Mouse (Mus musculus): ENCODE data around the gene Ric8a. TPM values are rescaled to one million over a fixed set of nuclear protein-coding genes. Genes with fewer than 3 reads are reported as not detected.

Gene Ric8a
- polyA plus RNA-seq, 1 experiment from 2014 or later = 58.3 TPM

- H3K4me3 ChIP-seq (ENCODE audit: low read depth, low read length) = no peak overlapping the region
- ATAC-seq (replicated peaks; ENCODE audit: insufficient number of reproducible peaks, low FRiP score, low TSS enrichment, low read depth) = no peak
- H3K27me3 ChIP-seq (ENCODE audit: control insufficient read depth, insufficient read depth, low read length) = no peaks in the 10 kb centered on the region
- 64% methylated on average over 5 of the region's 5 CpGs for WGBS
- no peaks in the 10 kb centered on the region; the same call in 1 of the 2 replicates for H3K4me1 ChIP-seq (ENCODE audit: control insufficient read depth, insufficient read depth, low read length)
- H3K36me3 ChIP-seq (replicated peaks; ENCODE audit: control insufficient read depth, insufficient read depth, low read depth, low read length) = no peaks in the 10 kb centered on the region
- H3K9ac ChIP-seq (replicated peaks; ENCODE audit: low read length) = no peak overlapping the region
- H3K4me2 ChIP-seq (ENCODE audit: low read depth, low read length) = no peak overlapping the region
- H3K9me3 ChIP-seq (replicated peaks; ENCODE audit: control insufficient read depth, low read length) = no peaks in the 10 kb centered on the region
- no peak overlapping the region for H3K27ac ChIP-seq (replicated peaks; ENCODE audit: low read depth, low read length)
- DNase-seq (ENCODE audit: low spot score) = no peak
These were observed 56.2 kb downstream of the Ric8a start for GRCm38 (mm10) chr7:140912846-140913482.

Other genes with a start within 250 kb of the Ric8a start
- not detected in 2 replicates for gene Olfr61, start 228.0 kb upstream of the Ric8a start, polyA plus RNA-seq (2014; fragmentation: Nextera tagmentation; extraction: Ambion mirVana)
- gene Olfr53, start 210.5 kb upstream of the Ric8a start, polyA plus RNA-seq (2014; fragmentation: Nextera tagmentation; extraction: Ambion mirVana) = not detected in 2 replicates
- gene Olfr539, start 197.0 kb upstream of the Ric8a start, polyA plus RNA-seq (2014; fragmentation: Nextera tagmentation; extraction: Ambion mirVana) = not detected in 2 replicates
- gene Olfr45, start 175.0 kb upstream of the Ric8a start, polyA plus RNA-seq (2014; fragmentation: Nextera tagmentation; extraction: Ambion mirVana) = not detected in 2 replicates
- not detected in 2 replicates for gene Olfr541, start 159.7 kb upstream of the Ric8a start, polyA plus RNA-seq (2014; fragmentation: Nextera tagmentation; extraction: Ambion mirVana)
- gene Cyp2e1, start 93.2 kb upstream of the Ric8a start, polyA plus RNA-seq (2014; fragmentation: Nextera tagmentation; extraction: Ambion mirVana) = not detected in 2 replicates
- gene Syce1, start 69.1 kb upstream of the Ric8a start, polyA plus RNA-seq (2014; fragmentation: Nextera tagmentation; extraction: Ambion mirVana) = 0.14 and 0.38 TPM in 2 replicates
- 3.5 and 3.6 TPM in 2 replicates for gene Zfp941, start 34.8 kb upstream of the Ric8a start, polyA plus RNA-seq (2014; fragmentation: Nextera tagmentation; extraction: Ambion mirVana)
- gene Urah, start 21.9 kb upstream of the Ric8a start, polyA plus RNA-seq (2014; fragmentation: Nextera tagmentation; extraction: Ambion mirVana) = 1.1 and 1.3 TPM in 2 replicates
- gene Scgb1c1, start 11.4 kb upstream of the Ric8a start, polyA plus RNA-seq (2014; fragmentation: Nextera tagmentation; extraction: Ambion mirVana) = not detected in 2 replicates
- gene Odf3, start 9.2 kb upstream of the Ric8a start, polyA plus RNA-seq (2014; fragmentation: Nextera tagmentation; extraction: Ambion mirVana) = not detected in 2 replicates
- gene Gm45785, start 626 bp upstream of the Ric8a start, polyA plus RNA-seq (2014; fragmentation: Nextera tagmentation; extraction: Ambion mirVana) = not detected in 2 replicates
- 22.9 and 31.8 TPM in 2 replicates for gene Bet1l, start 620 bp downstream of the Ric8a start, polyA plus RNA-seq (2014; fragmentation: Nextera tagmentation; extraction: Ambion mirVana)
- 185 and 195 TPM in 2 replicates for gene Psmd13, start 25.0 kb downstream of the Ric8a start, polyA plus RNA-seq (2014; fragmentation: Nextera tagmentation; extraction: Ambion mirVana)
- 17.1 and 19.3 TPM in 2 replicates for gene Sirt3, start 25.4 kb downstream of the Ric8a start, polyA plus RNA-seq (2014; fragmentation: Nextera tagmentation; extraction: Ambion mirVana)
- gene Cox8b, start 43.5 kb downstream of the Ric8a start, polyA plus RNA-seq (2014; fragmentation: Nextera tagmentation; extraction: Ambion mirVana) = not detected in 2 replicates
- 0.07 TPM in 1 of 2 replicates, not detected in the other for gene Nlrp6, start 63.9 kb downstream of the Ric8a start, polyA plus RNA-seq (2014; fragmentation: Nextera tagmentation; extraction: Ambion mirVana)
- 12.4 and 14.3 TPM in 2 replicates for gene Pgghg, start 84.4 kb downstream of the Ric8a start, polyA plus RNA-seq (2014; fragmentation: Nextera tagmentation; extraction: Ambion mirVana)
- gene Ifitm5, start 93.3 kb downstream of the Ric8a start, polyA plus RNA-seq (2014; fragmentation: Nextera tagmentation; extraction: Ambion mirVana) = 0.38 and 0.78 TPM in 2 replicates
- gene Gm45717, start 99.0 kb downstream of the Ric8a start, polyA plus RNA-seq (2014; fragmentation: Nextera tagmentation; extraction: Ambion mirVana) = not detected in 2 replicates
- 595 and 632 TPM in 2 replicates for gene Ifitm2, start 99.0 kb downstream of the Ric8a start, polyA plus RNA-seq (2014; fragmentation: Nextera tagmentation; extraction: Ambion mirVana)
- gene Ifitm1, start 110.3 kb downstream of the Ric8a start, polyA plus RNA-seq (2014; fragmentation: Nextera tagmentation; extraction: Ambion mirVana) = 19.9 and 20.1 TPM in 2 replicates
- 29.8 and 36.5 TPM in 2 replicates for gene Ifitm3, start 153.8 kb downstream of the Ric8a start, polyA plus RNA-seq (2014; fragmentation: Nextera tagmentation; extraction: Ambion mirVana)
- gene Ifitm6, start 161.0 kb downstream of the Ric8a start, polyA plus RNA-seq (2014; fragmentation: Nextera tagmentation; extraction: Ambion mirVana) = not detected in 2 replicates
- not detected in 2 replicates for gene Gm17387, start 172.2 kb downstream of the Ric8a start, polyA plus RNA-seq (2014; fragmentation: Nextera tagmentation; extraction: Ambion mirVana)
- gene B4galnt4, start 204.1 kb downstream of the Ric8a start, polyA plus RNA-seq (2014; fragmentation: Nextera tagmentation; extraction: Ambion mirVana) = 15.8 and 19.4 TPM in 2 replicates
- gene Pkp3, start 221.3 kb downstream of the Ric8a start, polyA plus RNA-seq (2014; fragmentation: Nextera tagmentation; extraction: Ambion mirVana) = 3.1 and 3.5 TPM in 2 replicates
- 1.6 and 1.8 TPM in 2 replicates for gene Sigirr, start 243.6 kb downstream of the Ric8a start, polyA plus RNA-seq (2014; fragmentation: Nextera tagmentation; extraction: Ambion mirVana)